Mouse (Mus musculus): ENCODE measurements at regions not wholly inside any gene's neighbourhood (a gene's known extent, or its start where the extent isn't known, plus 50 kb on each side); places are given as distances from the start of the nearest gene placed in this dataset.

DNA sequence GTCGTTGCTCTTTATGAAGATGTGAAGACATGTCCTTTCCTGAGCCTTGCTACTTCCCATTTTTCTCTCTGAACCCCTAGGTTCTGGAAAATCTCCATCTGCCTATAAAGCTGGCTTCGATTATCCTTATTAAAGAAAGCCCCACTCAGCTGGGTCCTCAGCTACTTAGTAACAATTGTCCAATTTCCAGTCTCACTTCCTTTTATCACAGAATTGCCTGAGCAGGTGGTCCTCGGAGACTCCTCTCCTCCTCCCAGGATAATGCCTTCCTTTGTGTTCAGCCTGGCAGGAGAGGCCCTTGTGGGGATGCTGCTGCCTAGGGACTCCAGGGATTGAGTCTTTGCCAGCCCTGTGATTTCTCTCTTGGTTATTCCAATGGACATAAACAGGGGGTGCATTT lies 385.5 kb downstream of the Insc start:
- TF ChIP-seq CTCF (IDR thresholded peaks at IDR 0.05; ENCODE audit: borderline replicate concordance, insufficient read depth, low read length): no peak
- no peak for TF ChIP-seq POLR2A (IDR thresholded peaks at IDR 0.05; ENCODE audit: low read depth, low read length)
- no peaks in the 10 kb centered on the region for H3K4me1 ChIP-seq (ENCODE audit: control insufficient read depth, insufficient read depth, low read length)
- H3K4me3 ChIP-seq (ENCODE audit: insufficient read depth, low read length): no peak overlapping the region
- H3K27ac ChIP-seq (ENCODE audit: insufficient read depth, low read length): no peak overlapping the region

DNA sequence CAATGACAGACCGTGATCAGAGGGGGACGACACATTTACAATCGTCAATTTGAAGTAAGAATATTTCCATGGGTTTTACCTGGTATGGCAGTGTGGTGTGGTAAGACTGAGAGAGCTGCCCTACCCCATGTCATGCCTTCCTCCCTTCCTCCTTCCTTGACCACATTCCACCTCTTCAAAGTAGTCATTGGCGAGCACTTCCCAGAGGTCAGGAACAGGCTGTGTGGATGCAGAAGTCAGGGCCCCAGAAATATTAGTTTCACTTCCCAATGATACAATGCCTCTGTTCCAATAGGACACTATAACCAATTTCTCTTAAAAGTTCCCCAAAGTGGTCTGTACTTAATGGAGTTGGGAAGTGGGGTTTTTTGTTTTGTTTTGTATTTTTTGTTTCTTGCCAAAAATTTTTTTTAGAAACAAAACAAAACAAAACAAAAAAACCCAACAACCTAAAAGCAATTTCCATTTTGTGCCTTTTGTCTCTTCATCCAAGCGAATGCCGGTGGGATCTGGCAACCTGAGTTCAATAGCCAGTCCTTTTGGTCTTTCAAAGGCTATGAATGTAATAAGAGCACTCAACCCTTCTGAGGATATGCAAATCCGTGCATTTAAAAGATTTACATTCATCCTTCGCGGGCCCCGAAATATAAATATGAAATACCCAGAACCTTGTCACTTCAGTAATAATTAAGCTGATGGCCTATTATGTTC lies 387.9 kb downstream of the Insc start:
- no peaks in the 10 kb centered on the region for H3K4me1 ChIP-seq (ENCODE audit: control insufficient read depth, insufficient read depth, low read length)
- H3K4me3 ChIP-seq (ENCODE audit: insufficient read depth, low read length): no peak overlapping the region
- no peak overlapping the region for H3K27ac ChIP-seq (ENCODE audit: insufficient read depth, low read length)
- TF ChIP-seq CTCF (IDR thresholded peaks at IDR 0.05; ENCODE audit: borderline replicate concordance, insufficient read depth, low read length) (no peak), POLR2A (IDR thresholded peaks at IDR 0.05; ENCODE audit: low read depth, low read length) (no peak)

GRCm38 (mm10) chr7:115131970-115132551 lies 388.6 kb downstream of the Insc start:
- Histone ChIP-seq H3K27ac (ENCODE audit: insufficient read depth, low read length) (no peak overlapping the region), H3K4me1 (ENCODE audit: control insufficient read depth, insufficient read depth, low read length) (no peaks in the 10 kb centered on the region), H3K4me3 (ENCODE audit: insufficient read depth, low read length) (no peak overlapping the region)
- TF ChIP-seq POLR2A (IDR thresholded peaks at IDR 0.05; ENCODE audit: low read depth, low read length) (no peak), CTCF (IDR thresholded peaks at IDR 0.05; ENCODE audit: borderline replicate concordance, insufficient read depth, low read length) (no peak)

- H3K4me3 ChIP-seq (ENCODE audit: insufficient read depth, low read length): no peak overlapping the region
- H3K27ac ChIP-seq (ENCODE audit: insufficient read depth, low read length): no peak overlapping the region
- TF ChIP-seq CTCF (IDR thresholded peaks at IDR 0.05; ENCODE audit: borderline replicate concordance, insufficient read depth, low read length) (no peak), POLR2A (IDR thresholded peaks at IDR 0.05; ENCODE audit: low read depth, low read length) (no peak)
- H3K4me1 ChIP-seq (ENCODE audit: control insufficient read depth, insufficient read depth, low read length): no peaks in the 10 kb centered on the region
These were observed 389.1 kb downstream of the Insc start for GRCm38 (mm10) chr7:115132595-115132994.

DNA sequence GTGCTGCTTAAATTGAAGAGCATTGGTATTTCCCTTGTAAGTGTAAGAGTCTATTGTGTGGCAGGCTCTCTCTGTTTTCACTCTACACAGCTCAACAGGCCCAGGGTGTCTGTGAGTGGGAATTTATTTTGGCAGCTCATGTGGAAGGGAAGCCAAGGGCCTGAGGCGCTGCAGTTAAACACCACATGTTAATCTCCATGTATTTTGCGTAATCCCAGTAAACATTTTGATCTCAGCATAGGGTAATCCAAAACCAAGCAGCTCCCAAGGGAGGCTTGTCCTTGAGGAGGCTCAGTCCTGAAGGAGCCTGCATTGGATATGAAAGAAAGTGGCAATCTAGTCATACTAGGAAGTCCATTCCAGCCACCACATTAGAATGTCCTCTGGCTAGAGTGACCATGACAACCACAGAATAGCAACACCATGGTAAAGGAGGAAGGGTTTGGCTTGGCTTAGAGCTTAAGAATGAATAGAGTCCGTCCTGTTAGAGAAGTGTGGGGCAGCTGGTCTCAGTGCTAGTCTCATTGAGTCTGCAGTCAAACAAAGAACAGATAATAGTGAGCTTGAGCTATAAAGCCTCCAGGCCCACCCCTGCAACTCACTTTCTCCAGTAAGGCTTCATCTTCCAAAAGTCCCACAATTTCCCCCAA lies 391.6 kb downstream of the Insc start:
- Histone ChIP-seq H3K4me3 (ENCODE audit: insufficient read depth, low read length) (no peak overlapping the region), H3K4me1 (ENCODE audit: control insufficient read depth, insufficient read depth, low read length) (no peaks in the 10 kb centered on the region), H3K27ac (ENCODE audit: insufficient read depth, low read length) (no peak overlapping the region)
- TF ChIP-seq POLR2A (IDR thresholded peaks at IDR 0.05; ENCODE audit: low read depth, low read length) (no peak), CTCF (IDR thresholded peaks at IDR 0.05; ENCODE audit: borderline replicate concordance, insufficient read depth, low read length) (no peak)

GRCm38 (mm10) chr7:115140286-115140685 lies 396.8 kb downstream of the Insc start:
- H3K4me1 ChIP-seq (ENCODE audit: control insufficient read depth, insufficient read depth, low read length): no peaks in the 10 kb centered on the region
- no peak overlapping the region for H3K4me3 ChIP-seq (ENCODE audit: insufficient read depth, low read length)
- TF ChIP-seq CTCF (IDR thresholded peaks at IDR 0.05; ENCODE audit: borderline replicate concordance, insufficient read depth, low read length) (no peak), POLR2A (IDR thresholded peaks at IDR 0.05; ENCODE audit: low read depth, low read length) (no peak)
- H3K27ac ChIP-seq (ENCODE audit: insufficient read depth, low read length): no peak overlapping the region

DNA sequence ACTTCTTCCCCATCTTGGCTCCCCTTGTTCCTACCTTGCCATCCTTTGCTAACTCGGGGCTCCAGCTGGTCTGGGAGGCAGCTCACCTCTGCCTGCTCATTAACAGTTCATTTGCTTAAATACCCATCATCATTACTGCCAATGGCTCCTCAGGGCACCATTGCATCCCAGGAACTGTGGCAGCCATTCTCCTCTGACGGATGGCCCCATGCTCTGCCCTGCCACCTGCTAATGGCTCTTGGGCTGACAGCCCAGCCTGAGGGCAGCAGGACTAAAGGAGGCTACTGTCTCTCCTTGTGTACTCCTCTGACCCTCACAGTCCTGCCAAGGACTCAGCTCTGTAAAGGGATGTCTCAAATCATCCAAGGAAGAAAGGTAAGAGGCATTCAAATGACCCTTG lies 398.7 kb downstream of the Insc start:
- H3K4me3 ChIP-seq (ENCODE audit: insufficient read depth, low read length): no peak overlapping the region
- TF ChIP-seq POLR2A (IDR thresholded peaks at IDR 0.05; ENCODE audit: low read depth, low read length): no peak
- no peak for TF ChIP-seq CTCF (IDR thresholded peaks at IDR 0.05; ENCODE audit: borderline replicate concordance, insufficient read depth, low read length)
- no peak overlapping the region for H3K27ac ChIP-seq (ENCODE audit: insufficient read depth, low read length)
- no peaks in the 10 kb centered on the region for H3K4me1 ChIP-seq (ENCODE audit: control insufficient read depth, insufficient read depth, low read length)

DNA sequence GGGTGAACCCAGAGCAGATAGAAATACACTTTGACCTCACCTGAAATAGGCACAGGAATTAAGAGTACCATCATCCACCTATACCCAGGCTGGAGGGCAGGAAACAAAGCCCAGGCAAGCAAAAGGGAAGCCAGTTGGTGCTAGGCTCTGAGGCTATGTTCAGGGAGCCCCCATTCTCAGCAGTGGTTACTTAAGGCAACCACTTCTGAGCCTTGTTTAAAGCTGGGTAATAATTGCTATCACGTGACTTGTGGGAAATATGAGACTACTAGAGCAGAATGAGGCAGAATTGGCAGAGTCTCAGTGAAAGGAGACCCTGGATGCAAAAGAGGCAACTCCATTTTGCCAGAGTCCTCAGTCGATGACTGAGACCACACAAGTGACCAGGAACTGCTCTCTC lies 401.5 kb downstream of the Insc start:
- TF ChIP-seq CTCF (IDR thresholded peaks at IDR 0.05; ENCODE audit: borderline replicate concordance, insufficient read depth, low read length) (no peak), POLR2A (IDR thresholded peaks at IDR 0.05; ENCODE audit: low read depth, low read length) (no peak)
- Histone ChIP-seq H3K4me3 (ENCODE audit: insufficient read depth, low read length) (no peak overlapping the region), H3K27ac (ENCODE audit: insufficient read depth, low read length) (no peak overlapping the region), H3K4me1 (ENCODE audit: control insufficient read depth, insufficient read depth, low read length) (no peaks in the 10 kb centered on the region)

DNA sequence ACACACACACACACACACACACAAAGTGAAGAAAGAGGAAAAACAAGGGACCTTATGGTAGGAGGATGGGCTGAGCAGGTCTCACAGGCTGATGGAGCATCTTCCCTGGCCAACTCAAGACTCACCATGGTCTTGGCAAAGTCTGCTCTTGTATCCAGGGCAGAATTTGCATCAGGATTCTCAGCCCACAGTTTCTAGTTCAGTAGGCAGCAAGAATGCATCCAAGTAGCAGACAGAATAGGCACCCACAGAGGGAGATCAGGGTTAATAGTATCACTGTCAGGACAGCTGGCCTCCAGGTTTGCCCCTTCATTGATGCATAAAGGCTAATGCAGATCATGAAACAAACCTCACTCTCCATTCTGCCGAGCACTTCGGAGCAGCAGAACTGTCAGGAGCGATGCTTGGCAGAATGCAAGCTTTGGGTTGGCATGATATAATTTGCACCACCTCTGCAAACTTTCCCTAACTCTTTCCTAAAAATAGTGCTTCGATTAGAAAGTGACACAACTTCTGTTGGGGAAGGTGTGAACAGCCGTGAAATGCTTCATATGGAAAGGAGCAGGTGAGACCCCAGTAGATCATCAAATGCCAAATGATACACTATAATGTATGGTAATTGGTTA lies 404.0 kb downstream of the Insc start:
- Histone ChIP-seq H3K4me3 (ENCODE audit: insufficient read depth, low read length) (no peak overlapping the region), H3K27ac (ENCODE audit: insufficient read depth, low read length) (no peak overlapping the region), H3K4me1 (ENCODE audit: control insufficient read depth, insufficient read depth, low read length) (no peaks in the 10 kb centered on the region)
- TF ChIP-seq CTCF (IDR thresholded peaks at IDR 0.05; ENCODE audit: borderline replicate concordance, insufficient read depth, low read length) (no peak), POLR2A (IDR thresholded peaks at IDR 0.05; ENCODE audit: low read depth, low read length) (no peak)

DNA sequence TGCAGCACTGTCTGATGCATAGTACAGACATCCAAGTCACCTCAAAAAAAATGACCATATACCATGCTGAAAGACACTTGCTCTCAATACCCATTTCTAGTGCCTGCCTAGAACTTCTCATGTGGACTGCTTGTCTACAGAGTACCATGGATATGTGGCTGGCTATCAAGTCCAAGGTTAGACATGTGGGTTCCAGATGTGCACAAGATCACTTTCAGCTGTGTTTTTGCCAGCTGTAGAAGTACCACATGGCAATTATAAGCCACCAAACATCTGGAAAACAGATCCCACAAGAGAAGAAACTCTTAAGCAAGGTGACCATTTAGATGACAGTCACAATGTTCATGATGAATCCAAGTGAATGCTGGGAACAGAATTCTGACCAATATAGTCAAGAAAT lies 409.8 kb downstream of the Insc start:
- TF ChIP-seq CTCF (IDR thresholded peaks at IDR 0.05; ENCODE audit: borderline replicate concordance, insufficient read depth, low read length) (no peak), POLR2A (IDR thresholded peaks at IDR 0.05; ENCODE audit: low read depth, low read length) (no peak)
- Histone ChIP-seq H3K4me3 (ENCODE audit: insufficient read depth, low read length) (no peak overlapping the region), H3K4me1 (ENCODE audit: control insufficient read depth, insufficient read depth, low read length) (no peaks in the 10 kb centered on the region), H3K27ac (ENCODE audit: insufficient read depth, low read length) (no peak overlapping the region)
